Mouse (Mus musculus): ENCODE results near the gene Usp18. TPM values are rescaled to one million over a fixed set of nuclear protein-coding genes. Genes with fewer than 3 reads are reported as not detected.
A peak's percentile ranks its signal among the peaks of the same experiment; 100 is the strongest.

The Usp18 gene
- total and polyA plus RNA-seq, 2 experiments from 2014 or later: 5.2 to 13.3 TPM

GRCm38 (mm10) chr6:121260548-121260947, 14.8 kb downstream of the Usp18 start:
- Histone ChIP-seq H3K36me3 (replicated peaks; ENCODE audit: control insufficient read depth, insufficient read depth, low read length) (peaks cover 32% of the 10 kb centered on the region), H3K9ac (replicated peaks; ENCODE audit: low read depth, low read length) (no peak overlapping the region), H3K4me3 (ENCODE audit: low read depth, low read length) (no peak overlapping the region), H3K27ac (ENCODE audit: low read depth) (no peak overlapping the region), H3K4me1 (ENCODE audit: control insufficient read depth, insufficient read depth) (no peaks in the 10 kb centered on the region), H3K9me3 (replicated peaks; ENCODE audit: control insufficient read depth, low read length) (peaks cover 5% of the 10 kb centered on the region), H3K27me3 (ENCODE audit: control insufficient read depth, insufficient read depth, low read length) (no peaks in the 10 kb centered on the region), H3K4me2 (ENCODE audit: low read depth, low read length) (no peak overlapping the region)
- DNase-seq (ENCODE audit: low spot score) (peak; percentile 40), ATAC-seq (ENCODE audit: insufficient read depth, low read depth) (no peak)
- TF ChIP-seq CTCF (IDR thresholded peaks at IDR 0.05; ENCODE audit: low read depth) (peak; percentile 79), EP300 (IDR thresholded peaks at IDR 0.05; ENCODE audit: low read depth) (no peak)
- 24% methylated on average over 9 of the region's 9 CpGs for WGBS

GRCm38 (mm10) chr6:121261233-121261632, 15.5 kb downstream of the Usp18 start:
- Histone ChIP-seq H3K9ac (replicated peaks; ENCODE audit: low read depth, low read length) (no peak overlapping the region), H3K4me1 (ENCODE audit: control insufficient read depth, insufficient read depth) (no peaks in the 10 kb centered on the region), H3K27ac (ENCODE audit: low read depth) (no peak overlapping the region), H3K4me3 (ENCODE audit: low read depth, low read length) (no peak overlapping the region), H3K27me3 (ENCODE audit: control insufficient read depth, insufficient read depth, low read length) (no peaks in the 10 kb centered on the region), H3K36me3 (replicated peaks; ENCODE audit: control insufficient read depth, insufficient read depth, low read length) (peaks cover 33% of the 10 kb centered on the region), H3K4me2 (ENCODE audit: low read depth, low read length) (no peak overlapping the region), H3K9me3 (replicated peaks; ENCODE audit: control insufficient read depth, low read length) (peaks cover 5% of the 10 kb centered on the region)
- ATAC-seq (ENCODE audit: insufficient read depth, low read depth) (no peak), DNase-seq (ENCODE audit: low spot score) (no peak)
- WGBS: 58% methylated on average over 8 of the region's 8 CpGs
- TF ChIP-seq EP300 (IDR thresholded peaks at IDR 0.05; ENCODE audit: low read depth) (no peak), CTCF (IDR thresholded peaks at IDR 0.05; ENCODE audit: low read depth) (no peak)

DNA sequence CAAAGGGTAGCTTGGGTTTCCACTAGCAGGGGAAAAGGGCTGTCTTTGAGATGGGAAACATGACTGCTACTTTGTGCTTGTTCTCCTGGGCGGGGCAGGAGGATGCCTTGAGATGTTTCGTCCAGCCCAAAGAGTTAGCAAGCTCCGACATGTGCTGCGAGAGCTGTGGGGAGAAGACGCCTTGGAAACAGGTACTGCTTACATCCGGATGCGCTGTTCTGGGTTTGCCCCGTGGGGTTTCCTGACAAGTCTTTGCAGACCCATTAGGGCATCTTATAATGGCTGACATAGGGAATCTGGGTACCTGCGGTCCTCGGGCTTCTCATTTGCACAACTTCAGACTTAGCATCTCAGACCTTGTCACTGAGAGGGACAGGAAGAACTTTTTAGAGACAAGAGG, 16.3 kb downstream of the Usp18 start:
- peaks cover 5% of the 10 kb centered on the region for H3K9me3 ChIP-seq (replicated peaks; ENCODE audit: control insufficient read depth, low read length)
- ATAC-seq (ENCODE audit: insufficient read depth, low read depth) (no peak), DNase-seq (ENCODE audit: low spot score) (no peak)
- peaks cover 27% of the 10 kb centered on the region for H3K36me3 ChIP-seq (replicated peaks; ENCODE audit: control insufficient read depth, insufficient read depth, low read length)
- H3K4me2 ChIP-seq (ENCODE audit: low read depth, low read length): no peak overlapping the region
- no peak overlapping the region for H3K9ac ChIP-seq (replicated peaks; ENCODE audit: low read depth, low read length)
- no peaks in the 10 kb centered on the region for H3K27me3 ChIP-seq (ENCODE audit: control insufficient read depth, insufficient read depth, low read length)
- no peak overlapping the region for H3K4me3 ChIP-seq (ENCODE audit: low read depth, low read length)
- WGBS: 86% methylated on average over 10 of the region's 10 CpGs
- H3K4me1 ChIP-seq (ENCODE audit: control insufficient read depth, insufficient read depth): no peaks in the 10 kb centered on the region
- H3K27ac ChIP-seq (ENCODE audit: low read depth): no peak overlapping the region
- TF ChIP-seq CTCF (IDR thresholded peaks at IDR 0.05; ENCODE audit: low read depth): no peak
- TF ChIP-seq EP300 (IDR thresholded peaks at IDR 0.05; ENCODE audit: low read depth): no peak

GRCm38 (mm10) chr6:121262496-121262895, 16.8 kb downstream of the Usp18 start:
- Histone ChIP-seq H3K27ac (ENCODE audit: low read depth) (no peak overlapping the region), H3K9me3 (replicated peaks; ENCODE audit: control insufficient read depth, low read length) (peaks cover 4% of the 10 kb centered on the region), H3K27me3 (ENCODE audit: control insufficient read depth, insufficient read depth, low read length) (no peaks in the 10 kb centered on the region), H3K4me1 (ENCODE audit: control insufficient read depth, insufficient read depth) (no peaks in the 10 kb centered on the region), H3K36me3 (replicated peaks; ENCODE audit: control insufficient read depth, insufficient read depth, low read length) (peaks cover 27% of the 10 kb centered on the region), H3K4me2 (ENCODE audit: low read depth, low read length) (no peak overlapping the region), H3K4me3 (ENCODE audit: low read depth, low read length) (no peak overlapping the region), H3K9ac (replicated peaks; ENCODE audit: low read depth, low read length) (no peak overlapping the region)
- ATAC-seq (ENCODE audit: insufficient read depth, low read depth): no peak
- 78% methylated on average over 11 of the region's 11 CpGs for WGBS
- TF ChIP-seq CTCF (IDR thresholded peaks at IDR 0.05; ENCODE audit: low read depth) (no peak), EP300 (IDR thresholded peaks at IDR 0.05; ENCODE audit: low read depth) (no peak)
- no peak for DNase-seq (ENCODE audit: low spot score)

GRCm38 (mm10) chr6:121270156-121270555, 24.4 kb downstream of the Usp18 start:
- DNase-seq (ENCODE audit: low spot score): no peak
- 76% methylated on average over 6 of the region's 6 CpGs for WGBS

DNA sequence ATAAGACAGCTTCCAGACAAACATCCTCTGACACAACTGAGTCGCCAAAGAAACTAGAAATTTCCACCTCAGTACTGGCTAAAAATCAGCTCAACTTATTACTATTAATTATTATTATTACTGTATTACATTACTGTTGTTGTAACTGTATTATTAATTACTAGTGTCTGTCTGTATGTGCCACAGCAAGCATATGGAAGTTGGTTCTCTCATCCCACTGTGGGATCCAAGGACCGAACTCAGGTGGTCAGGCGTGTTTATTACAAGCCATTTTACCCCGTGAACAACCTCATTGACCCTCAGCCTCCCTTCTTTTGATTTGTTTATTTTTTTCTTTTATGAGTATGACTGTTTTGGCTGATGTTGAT, 26.0 kb downstream of the Usp18 start:
- H3K9ac ChIP-seq (replicated peaks; ENCODE audit: low read depth, low read length): no peak overlapping the region
- DNase-seq (ENCODE audit: low spot score) (no peak), ATAC-seq (ENCODE audit: insufficient read depth, low read depth) (0 out of 2 replicates have a peak, but pooled peaks have one; percentile 14)
- no peaks in the 10 kb centered on the region for H3K4me1 ChIP-seq (ENCODE audit: control insufficient read depth, insufficient read depth)
- H3K4me3 ChIP-seq (ENCODE audit: low read depth, low read length): 0 out of 2 replicates have a peak overlapping the region, but pooled peaks have one; percentile 56
- H3K4me2 ChIP-seq (ENCODE audit: low read depth, low read length): peak overlapping the region; percentile 68; the same call in 1 of the 2 replicates
- TF ChIP-seq EP300 (IDR thresholded peaks at IDR 0.05; ENCODE audit: low read depth): no peak
- no peak for TF ChIP-seq CTCF (IDR thresholded peaks at IDR 0.05; ENCODE audit: low read depth)
- H3K27ac ChIP-seq (ENCODE audit: low read depth): no peak overlapping the region
- H3K9me3 ChIP-seq (replicated peaks; ENCODE audit: control insufficient read depth, low read length): no peaks in the 10 kb centered on the region
- H3K36me3 ChIP-seq (replicated peaks; ENCODE audit: control insufficient read depth, insufficient read depth, low read length): no peaks in the 10 kb centered on the region
- WGBS: 5% methylated on average over 4 of the region's 4 CpGs
- no peaks in the 10 kb centered on the region for H3K27me3 ChIP-seq (ENCODE audit: control insufficient read depth, insufficient read depth, low read length)

More at GRCm38 (mm10) chr6:121270156-121270555, 24.4 kb downstream of the Usp18 start:
- Histone ChIP-seq H3K27me3 (ENCODE audit: control insufficient read depth, insufficient read depth, low read length) (no peaks in the 10 kb centered on the region), H3K27ac (ENCODE audit: low read depth) (no peak overlapping the region), H3K4me2 (ENCODE audit: low read depth, low read length) (no peak overlapping the region), H3K9me3 (replicated peaks; ENCODE audit: control insufficient read depth, low read length) (no peaks in the 10 kb centered on the region), H3K4me3 (ENCODE audit: low read depth, low read length) (no peak overlapping the region), H3K9ac (replicated peaks; ENCODE audit: low read depth, low read length) (no peak overlapping the region), H3K4me1 (ENCODE audit: control insufficient read depth, insufficient read depth) (no peaks in the 10 kb centered on the region), H3K36me3 (replicated peaks; ENCODE audit: control insufficient read depth, insufficient read depth, low read length) (peaks cover 4% of the 10 kb centered on the region; the same call in 1 of the 2 replicates)
- no peak for TF ChIP-seq EP300 (IDR thresholded peaks at IDR 0.05; ENCODE audit: low read depth)
- no peak for ATAC-seq (ENCODE audit: insufficient read depth, low read depth)
